ENCODE assay signal across 28 mouse cellular contexts in genomic region chr10:8020113-8020512, GRCm38 (mm10).
DNase-seq lines count a peak whose midpoint lies in the region; ATAC-seq and TF ChIP-seq lines count a peak whose summit lies in the region.
"Had no signal": no experiment of that assay in that cellular context is flagged by ENCODE, and none has a peak within 500 bp of the region (broad histone marks: within the 10 kb centered on the region; RNA-seq: fewer than 3 reads in every experiment).

No protein-coding gene starts in this region.

- no peak overlapping the region for H3K9ac ChIP-seq in liver, embryonic 12.5 days
- no peak overlapping the region for H3K9ac ChIP-seq in liver, postnatal 0 days (replicated peaks)
- H3K9ac ChIP-seq: embryonic facial prominence, embryonic 15.5 days; forebrain, embryonic 12.5 days; hindbrain, embryonic 13.5 days; lung, embryonic 14.5 days; midbrain, embryonic 12.5 days had no signal

- H3K27me3 ChIP-seq in G1E (ENCODE audit: insufficient read depth, low read length), result no peaks in the 10 kb centered on the region
- H3K27me3 ChIP-seq in liver, embryonic 12.5 days (replicated peaks), result no peaks in the 10 kb centered on the region
- no peaks in the 10 kb centered on the region for H3K27me3 ChIP-seq in liver, postnatal 0 days (ENCODE audit: insufficient read depth, low read length)
- H3K27me3 ChIP-seq: embryonic facial prominence, embryonic 15.5 days; forebrain, embryonic 12.5 days; hindbrain, embryonic 13.5 days; midbrain, embryonic 12.5 days had no signal

- no peak overlapping the region for H3K4me3 ChIP-seq in G1E (ENCODE audit: low read depth, low read length)
- no peak overlapping the region for H3K4me3 ChIP-seq in liver, embryonic 12.5 days
- no peak overlapping the region for H3K4me3 ChIP-seq in liver, postnatal 0 days (ENCODE audit: low read depth, low read length)
- H3K4me3 ChIP-seq: embryonic facial prominence, embryonic 10.5 days; embryonic facial prominence, embryonic 15.5 days; forebrain, embryonic 12.5 days; heart, embryonic 10.5 days; hindbrain, embryonic 13.5 days; midbrain, embryonic 12.5 days had no signal

- H3K4me2 ChIP-seq in liver, embryonic 12.5 days, result no peak overlapping the region; the same call in 1 of the 2 replicates
- H3K4me2 ChIP-seq in liver, postnatal 0 days (ENCODE audit: low read depth, low read length), result no peak overlapping the region
- H3K4me2 ChIP-seq: embryonic facial prominence, embryonic 15.5 days; forebrain, embryonic 12.5 days; hindbrain, embryonic 13.5 days; lung, embryonic 14.5 days; midbrain, embryonic 12.5 days had no signal

- peak; percentile 67 for TF ChIP-seq EP300 in liver, postnatal 0 days (IDR thresholded peaks at IDR 0.05; ENCODE audit: low read depth)

- no peak for TF ChIP-seq CTCF in G1E (IDR thresholded peaks at IDR 0.05; ENCODE audit: low read depth, low read length)
- TF ChIP-seq CTCF in liver, postnatal 0 days (IDR thresholded peaks at IDR 0.05; ENCODE audit: low read depth), result no peak

- H3K27ac ChIP-seq in liver, embryonic 12.5 days, result no peak overlapping the region
- H3K27ac ChIP-seq in liver, postnatal 0 days (ENCODE audit: low read depth), result no peak overlapping the region
- H3K27ac ChIP-seq: embryonic facial prominence, embryonic 10.5 days; embryonic facial prominence, embryonic 15.5 days; forebrain, embryonic 12.5 days; heart, embryonic 10.5 days; hindbrain, embryonic 13.5 days; midbrain, embryonic 12.5 days had no signal

- WGBS in liver, embryonic 12.5 days (ENCODE audit: insufficient replicate concordance), result 32% methylated on average over 4 of the region's 4 CpGs
- 49% methylated on average over 4 of the region's 4 CpGs for WGBS in liver, postnatal 0 days (ENCODE audit: insufficient replicate concordance)

- H3K36me3 ChIP-seq in G1E (replicated peaks), result no peaks in the 10 kb centered on the region
- no peaks in the 10 kb centered on the region for H3K36me3 ChIP-seq in liver, embryonic 12.5 days
- no peaks in the 10 kb centered on the region for H3K36me3 ChIP-seq in liver, postnatal 0 days (replicated peaks; ENCODE audit: insufficient read depth, low read length)
- H3K36me3 ChIP-seq: embryonic facial prominence, embryonic 10.5 days; embryonic facial prominence, embryonic 15.5 days; forebrain, embryonic 12.5 days; heart, embryonic 10.5 days; hindbrain, embryonic 13.5 days; midbrain, embryonic 12.5 days had no signal

- no peaks in the 10 kb centered on the region for H3K9me3 ChIP-seq in G1E (replicated peaks)
- H3K9me3 ChIP-seq in liver, embryonic 12.5 days (replicated peaks), result no peaks in the 10 kb centered on the region
- H3K9me3 ChIP-seq in liver, postnatal 0 days (ENCODE audit: low read length), result no peaks in the 10 kb centered on the region
- H3K9me3 ChIP-seq: embryonic facial prominence, embryonic 10.5 days; embryonic facial prominence, embryonic 15.5 days; forebrain, embryonic 12.5 days; heart, embryonic 10.5 days; hindbrain, embryonic 13.5 days; midbrain, embryonic 12.5 days had no signal

- peaks cover 15% of the 10 kb centered on the region for H3K4me1 ChIP-seq in G1E (ENCODE audit: insufficient read depth, low read depth, low read length)
- peaks cover 33% of the 10 kb centered on the region for H3K4me1 ChIP-seq in liver, embryonic 12.5 days
- peaks cover 11% of the 10 kb centered on the region for H3K4me1 ChIP-seq in liver, postnatal 0 days (ENCODE audit: insufficient read depth)
- H3K4me1 ChIP-seq: embryonic facial prominence, embryonic 10.5 days; embryonic facial prominence, embryonic 15.5 days; forebrain, embryonic 12.5 days; hindbrain, embryonic 13.5 days; midbrain, embryonic 12.5 days had no signal

- DNase-seq in G1E (ENCODE audit: low spot score), result no peak
- no peak for DNase-seq in liver, postnatal 0 days
- no peak for DNase-seq in adrenal gland, adult 8-10 months
- no peak for DNase-seq in kidney, adult 18-20 months
- DNase-seq in frontal cortex, postnatal 10 days (ENCODE audit: low spot score in 2 of 2), result no peak
- DNase-seq in gastrocnemius, postnatal 36 days, result no peak
- DNase-seq: adrenal gland, adult 2 months; cerebellum, adult 18-20 months; cerebellum, postnatal 14 days; heart, postnatal 36 days; kidney, adult 11 months; kidney, postnatal 36 days; layer of hippocampus, postnatal 36 days; left cerebral cortex, postnatal 4 days; lung, embryonic 14.5 days; lung, postnatal 14 days; right cerebral cortex, postnatal 14 days; thymus, postnatal 4 days had no signal

- intact Hi-C loops in gastrocnemius, postnatal 36 days (cut with DNase I), result no loop called here

- peak; percentile 82 for ATAC-seq in G1E (ENCODE audit: extremely low read depth, insufficient number of reproducible peaks, low FRiP score, poor library complexity, severe bottlenecking)
- ATAC-seq in common myeloid progenitor, adult 5-6 weeks (replicated peaks; ENCODE audit: low read depth, poor library complexity, severe bottlenecking), result peak; percentile 78
- ATAC-seq in liver, embryonic 12.5 days, result peak; percentile 72
- peak; percentile 61 for ATAC-seq in liver, postnatal 0 days
- ATAC-seq: activated CD4-positive, CD25-positive, alpha-beta regulatory T cell, adult 4 months; CD4-positive, CD25-positive, alpha-beta regulatory T cell, adult 4 months had no signal
